Mouse (Mus musculus) midbrain, embryonic 13.5 days (tissue): ENCODE measurements around the gene Klhl25. TPM values are rescaled to one million over a fixed set of nuclear protein-coding genes. Genes with fewer than 3 reads are reported as not detected.

ENCODE experiments used
- ATAC-seq: fragments of 200-750 bp; cut with Nextera tagmentation; 2 replicates; pipeline ENCODE4 v1.8.0; 2017; ENCODE audit warnings: mild to moderate bottlenecking, moderate TSS enrichment, moderate library complexity
- H3K27ac ChIP-seq: fragments of 300-500 bp; sonication (generic); 2 replicates; pipeline ENCODE4 v1.5.1; 2015; ENCODE audit warnings: inconsistent platforms, mild to moderate bottlenecking, moderate library complexity
- H3K27me3 ChIP-seq: fragments of 300-500 bp; sonication (generic); 2 replicates; pipeline ENCODE4 v1.6.1; 2015; ENCODE audit warnings: mild to moderate bottlenecking, inconsistent platforms
- H3K36me3 ChIP-seq: fragments of 300-500 bp; sonication (generic); 2 replicates; pipeline ENCODE4 v1.6.1; 2015; ENCODE audit warnings: mild to moderate bottlenecking, inconsistent platforms
- H3K4me1 ChIP-seq: fragments of 300-500 bp; sonication (generic); replicated peaks from 2 replicates; pipeline ENCODE4 v1.6.1; 2015; ENCODE audit warnings: inconsistent platforms
- H3K4me2 ChIP-seq: fragments of 300-500 bp; sonication (generic); replicated peaks from 2 replicates; pipeline ENCODE4 v1.6.1; 2015; ENCODE audit warnings: moderate library complexity, mild to moderate bottlenecking, inconsistent platforms
- H3K4me3 ChIP-seq: fragments of 300-500 bp; sonication (generic); replicated peaks from 2 replicates; pipeline ENCODE4 v1.5.1; 2015; ENCODE audit warnings: mild to moderate bottlenecking, inconsistent platforms
- H3K9ac ChIP-seq: fragments of 300-500 bp; sonication (generic); replicated peaks from 2 replicates; pipeline ENCODE4 v1.6.1; 2015; ENCODE audit warnings: mild to moderate bottlenecking, inconsistent platforms
- H3K9me3 ChIP-seq: fragments of 300-500 bp; sonication (generic); 2 replicates; pipeline ENCODE4 v1.6.1; 2016; ENCODE audit warnings: mild to moderate bottlenecking, inconsistent platforms
- WGBS: fragments of 180-500 bp; shearing (Covaris S2); methylation state at CpG from one replicate; pipeline ENCODE4 v1.1.7; 2015; 5-methylcytosine and 5-hydroxymethylcytosine counted together
- polyA plus RNA-seq: library from polyadenylated mRNA; unstranded; fragments of >200 nt; fragmentation: Nextera tagmentation; extraction: Ambion mirVana; gene quantifications from 2 replicates; pipeline ENCODE4 v1.2.1, GENCODE M21; 2015

Klhl25 gene
- 22.6 and 25.8 TPM in 2 replicates for polyA plus RNA-seq

DNA sequence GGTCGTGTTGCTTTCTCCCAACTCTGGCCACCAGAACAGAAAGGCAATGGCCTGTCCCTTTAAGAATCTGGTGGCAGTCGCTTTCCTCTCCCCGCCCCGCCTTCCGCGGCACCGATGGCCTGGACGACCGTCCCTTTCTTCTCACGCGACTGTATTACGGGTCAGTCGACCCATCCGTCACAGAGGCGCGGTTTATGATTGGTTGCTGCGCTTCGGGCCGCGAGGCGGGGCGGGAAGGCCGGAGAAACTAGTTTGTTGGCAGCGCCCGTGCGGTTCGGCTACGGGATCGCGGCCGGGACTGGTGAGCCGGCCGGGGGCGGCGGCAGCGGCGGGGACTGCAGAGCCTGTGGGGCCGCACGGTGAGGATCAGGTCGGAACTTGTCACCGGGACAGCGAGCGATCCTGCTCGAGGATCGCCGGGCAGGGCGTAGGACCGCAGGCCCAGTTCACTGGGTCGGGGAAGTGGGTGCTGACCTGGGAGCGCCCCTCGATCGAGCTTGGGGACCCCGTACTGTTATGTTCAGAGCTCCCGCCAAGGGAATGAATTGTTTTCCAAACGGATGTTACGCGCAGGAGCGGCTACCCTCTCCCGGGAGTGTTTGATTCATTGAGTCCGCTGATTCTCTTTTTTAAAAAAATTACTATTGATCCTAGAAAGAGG, at the start of gene Klhl25:
Gene Klhl25, plus strand, starts transcription at position 196 of the 661 bp plus-strand sequence.
- Histone ChIP-seq H3K36me3 (no peaks in the 10 kb centered on the region), H3K4me3 (peak within 1 kb of the TSS; percentile 73), H3K27me3 (no peaks in the 10 kb centered on the region), H3K4me2 (peak within 1 kb of the TSS; percentile 89), H3K27ac (peak within 1 kb of the TSS; percentile 79), H3K9ac (peak within 1 kb of the TSS; percentile 85), H3K9me3 (no peaks in the 10 kb centered on the region), H3K4me1 (peaks cover 44% of the 10 kb centered on the region)
- under 1% methylated on average over 60 of the region's 60 CpGs for WGBS
- ATAC-seq, result peak; percentile 95

DNA sequence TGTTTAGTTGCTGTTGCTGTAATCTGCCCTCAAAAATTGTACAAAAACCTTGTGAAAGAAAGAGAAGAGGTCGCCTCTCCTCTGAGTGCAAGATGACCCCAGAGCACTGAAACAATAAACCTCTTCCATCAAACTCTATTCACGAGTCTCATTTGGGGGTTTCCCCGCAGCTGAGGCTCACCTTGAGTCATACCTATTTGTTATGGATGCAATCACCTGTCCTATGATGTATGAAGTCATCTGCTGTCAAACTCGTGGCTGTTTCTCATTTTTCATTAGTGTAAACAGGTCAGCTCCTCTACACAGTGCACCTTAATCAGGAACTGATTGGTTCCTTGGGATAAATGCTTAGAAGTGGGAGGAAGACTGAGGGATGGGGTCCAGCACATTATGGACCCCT, 47.6 kb upstream of the Klhl25 start:
- Histone ChIP-seq H3K36me3 (no peaks in the 10 kb centered on the region), H3K9ac (no peak overlapping the region), H3K4me2 (no peak overlapping the region), H3K9me3 (no peaks in the 10 kb centered on the region), H3K4me3 (no peak overlapping the region), H3K27ac (no peak overlapping the region), H3K27me3 (no peaks in the 10 kb centered on the region), H3K4me1 (peaks cover 6% of the 10 kb centered on the region)
- ATAC-seq, result no peak
- 87% methylated on average over 4 of the region's 4 CpGs for WGBS

DNA sequence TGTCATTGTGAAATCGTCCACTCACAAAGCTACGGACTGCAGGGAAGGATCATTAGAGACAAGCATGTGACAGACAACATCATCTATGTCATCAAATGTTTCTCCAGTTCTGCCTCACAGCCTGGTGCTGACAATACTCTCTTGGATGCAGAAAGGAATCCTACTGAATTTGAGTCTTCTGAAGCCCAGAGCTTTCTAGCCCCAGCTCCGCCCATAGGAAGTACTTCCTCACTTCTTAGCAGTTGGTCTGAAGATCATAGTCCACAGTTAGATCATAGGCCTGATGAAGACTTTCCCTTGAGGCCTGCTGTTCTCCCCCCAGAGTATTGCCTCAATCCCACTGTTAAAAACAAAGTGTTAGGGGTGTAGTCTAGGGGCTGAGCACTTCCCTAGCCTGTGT, 47.1 kb upstream of the Klhl25 start:
- Histone ChIP-seq H3K4me2 (no peak overlapping the region), H3K27me3 (no peaks in the 10 kb centered on the region), H3K9ac (no peak overlapping the region), H3K9me3 (no peaks in the 10 kb centered on the region), H3K4me3 (no peak overlapping the region), H3K36me3 (no peaks in the 10 kb centered on the region), H3K27ac (no peak overlapping the region), H3K4me1 (peaks cover 9% of the 10 kb centered on the region)
- WGBS, result 94% methylated on average over 3 of the region's 3 CpGs
- ATAC-seq, result no peak

DNA sequence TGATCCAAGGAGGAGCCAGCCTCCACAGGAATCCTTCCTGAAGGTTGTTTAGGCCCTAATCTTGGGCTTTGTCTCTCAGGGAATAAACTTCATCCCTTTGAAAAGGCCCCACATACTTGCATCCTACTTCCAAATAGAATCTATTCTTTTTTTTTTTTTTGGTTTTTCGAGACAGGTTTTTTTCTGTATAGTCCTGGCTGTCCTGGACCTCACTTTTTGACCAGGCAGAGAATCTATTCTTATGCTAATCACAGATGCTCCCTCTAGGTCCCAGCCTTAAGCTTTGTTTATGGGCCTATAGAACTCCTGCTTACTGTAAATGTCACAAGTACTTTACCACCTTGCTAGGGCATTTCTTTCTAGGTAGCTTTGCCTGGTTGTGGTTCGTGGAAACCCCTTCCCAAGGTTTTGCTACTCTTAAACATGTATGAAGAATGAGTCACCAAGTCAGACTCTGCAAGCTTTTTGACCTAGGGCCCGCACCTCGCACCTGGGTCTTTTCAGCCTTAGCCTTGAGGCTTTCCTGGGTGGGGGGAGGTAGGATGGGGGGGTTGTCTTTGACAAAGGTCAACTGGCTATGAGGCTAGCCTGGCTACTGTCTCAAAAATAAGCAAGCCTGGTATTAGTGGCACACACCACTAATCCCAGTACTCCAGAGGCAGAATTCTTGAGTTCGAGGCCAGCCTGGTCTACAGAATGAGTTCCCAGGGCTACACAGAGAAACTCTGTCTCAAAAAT, 46.3 kb upstream of the Klhl25 start:
- Histone ChIP-seq H3K27ac (no peak overlapping the region), H3K9ac (no peak overlapping the region), H3K36me3 (no peaks in the 10 kb centered on the region), H3K9me3 (no peaks in the 10 kb centered on the region), H3K4me1 (peaks cover 8% of the 10 kb centered on the region; the same call in 1 of the 2 replicates), H3K4me3 (no peak overlapping the region), H3K4me2 (no peak overlapping the region), H3K27me3 (no peaks in the 10 kb centered on the region)
- 86% methylated on average over 5 of the region's 5 CpGs for WGBS
- no peak for ATAC-seq

DNA sequence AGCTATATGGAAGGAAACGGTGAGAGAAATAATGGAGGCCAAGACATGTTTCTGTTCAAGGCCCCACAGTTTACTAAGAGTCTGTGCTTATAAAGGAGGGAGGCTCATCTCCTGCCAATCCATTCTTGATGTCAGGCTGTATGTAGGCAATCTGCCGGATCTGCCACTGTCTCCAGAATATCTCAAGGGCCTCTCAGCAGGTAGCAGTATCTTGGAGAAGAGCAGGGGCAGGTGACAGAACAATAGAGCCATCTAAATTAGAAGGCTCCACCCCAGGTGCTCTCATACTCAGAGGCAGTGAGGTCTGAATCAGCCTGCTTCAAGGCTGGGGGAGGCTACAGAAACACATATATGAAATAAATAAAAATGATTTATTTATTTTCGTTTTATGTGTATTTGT, 45.2 kb upstream of the Klhl25 start:
- Histone ChIP-seq H3K4me3 (no peak overlapping the region), H3K4me2 (no peak overlapping the region), H3K9me3 (no peaks in the 10 kb centered on the region), H3K27me3 (no peaks in the 10 kb centered on the region), H3K4me1 (peaks cover 8% of the 10 kb centered on the region; the same call in 1 of the 2 replicates), H3K9ac (no peak overlapping the region), H3K36me3 (no peaks in the 10 kb centered on the region), H3K27ac (no peak overlapping the region)
- WGBS, result 75% methylated on average over 3 of the region's 3 CpGs
- ATAC-seq, result no peak

DNA sequence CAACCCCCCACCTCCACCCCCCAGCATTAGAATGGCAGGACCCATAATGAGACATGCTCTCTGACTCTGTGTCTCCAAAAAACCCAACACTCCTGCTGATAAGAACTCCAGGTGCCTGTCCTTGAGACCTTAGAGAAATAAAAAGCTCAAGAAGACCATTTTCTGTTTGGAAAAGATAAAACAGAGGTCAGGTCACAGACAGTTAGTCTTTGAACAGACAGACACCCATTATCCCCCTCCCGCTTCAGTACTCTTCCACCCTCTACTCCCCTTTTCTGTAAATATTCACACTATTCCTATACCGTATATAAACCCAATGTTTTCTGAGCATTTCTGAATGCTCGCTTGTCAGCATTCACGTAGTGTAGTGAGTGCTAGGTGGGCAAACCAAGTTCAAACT, 41.9 kb upstream of the Klhl25 start:
- Histone ChIP-seq H3K4me3 (no peak overlapping the region), H3K36me3 (no peaks in the 10 kb centered on the region), H3K4me2 (no peak overlapping the region), H3K4me1 (peaks cover 8% of the 10 kb centered on the region; the same call in 1 of the 2 replicates), H3K9me3 (no peaks in the 10 kb centered on the region), H3K9ac (no peak overlapping the region), H3K27ac (no peak overlapping the region), H3K27me3 (no peaks in the 10 kb centered on the region)
- no peak for ATAC-seq
- WGBS, result 88% methylated on average over 4 of the region's 4 CpGs

DNA sequence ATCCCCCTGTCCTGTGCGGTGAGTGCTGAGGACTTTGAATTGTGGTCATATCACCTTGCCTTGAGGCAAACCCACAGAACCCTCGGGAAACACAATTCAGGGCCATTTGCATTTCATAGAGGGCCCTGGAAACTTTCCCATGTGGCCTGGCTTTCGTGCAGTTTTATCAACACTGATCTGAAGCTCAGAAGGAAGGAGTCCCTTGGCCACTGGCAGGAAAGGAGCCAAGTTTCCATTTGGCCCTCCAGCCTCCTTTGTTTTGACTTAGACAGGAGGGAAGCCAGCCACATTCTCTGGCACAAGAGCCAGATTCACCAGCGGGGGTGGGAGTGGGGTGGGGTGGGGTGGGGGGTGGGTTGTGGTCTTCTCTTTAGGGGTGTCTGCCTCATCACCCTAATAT, 41.4 kb upstream of the Klhl25 start:
- no peak for ATAC-seq
- WGBS, result 58% methylated on average over 4 of the region's 4 CpGs
- Histone ChIP-seq H3K4me2 (no peak overlapping the region), H3K9me3 (no peaks in the 10 kb centered on the region), H3K4me1 (peaks cover 8% of the 10 kb centered on the region; the same call in 1 of the 2 replicates), H3K36me3 (no peaks in the 10 kb centered on the region), H3K4me3 (no peak overlapping the region), H3K9ac (no peak overlapping the region), H3K27me3 (no peaks in the 10 kb centered on the region), H3K27ac (no peak overlapping the region)

DNA sequence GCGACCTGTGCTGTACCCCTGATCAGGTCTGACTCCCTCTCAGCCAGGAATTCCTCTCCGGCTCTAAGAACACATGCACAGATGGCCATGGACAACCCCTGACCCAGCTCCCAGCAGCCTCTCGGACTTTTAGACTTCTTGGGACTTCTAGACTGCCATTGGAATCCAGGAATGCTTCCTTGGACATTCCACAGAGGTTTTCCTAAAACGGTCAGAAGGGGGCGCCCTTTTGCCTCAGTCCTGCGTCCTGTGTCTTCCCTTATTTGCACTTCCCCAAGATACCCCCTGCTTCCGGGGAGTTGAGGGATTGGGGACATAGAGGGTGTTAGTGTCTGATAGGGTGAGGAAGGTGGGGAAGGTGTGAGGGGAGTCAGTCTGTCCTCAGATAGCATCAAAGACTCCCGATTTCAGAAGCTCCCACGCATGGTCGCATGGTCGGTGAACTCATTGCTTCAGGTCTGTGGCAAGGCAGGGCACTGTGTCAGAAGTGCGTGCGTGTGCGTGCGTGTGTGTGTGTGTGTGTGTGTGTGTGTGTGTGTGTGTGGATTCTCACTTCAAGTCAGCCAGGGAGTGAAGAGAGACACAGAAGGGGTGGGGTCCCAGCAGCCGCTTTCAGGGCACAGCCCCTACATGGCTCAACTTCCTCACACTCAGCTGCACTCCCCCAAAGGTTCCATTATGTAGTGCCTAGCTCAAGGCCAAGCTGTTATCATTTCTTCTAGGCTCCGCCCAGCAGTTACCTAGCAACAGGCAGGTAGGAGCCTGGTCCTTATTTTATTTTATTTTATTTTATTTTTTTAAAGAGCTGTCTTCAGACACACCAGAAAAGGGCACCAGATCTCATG, 40.4 kb upstream of the Klhl25 start:
- H3K9ac ChIP-seq, result no peak overlapping the region
- no peak for ATAC-seq
- peaks cover 8% of the 10 kb centered on the region; the same call in 1 of the 2 replicates for H3K4me1 ChIP-seq
- H3K27ac ChIP-seq, result no peak overlapping the region
- no peaks in the 10 kb centered on the region for H3K9me3 ChIP-seq
- H3K4me2 ChIP-seq, result no peak overlapping the region
- H3K36me3 ChIP-seq, result no peaks in the 10 kb centered on the region
- no peaks in the 10 kb centered on the region for H3K27me3 ChIP-seq
- H3K4me3 ChIP-seq, result no peak overlapping the region
- WGBS, result 78% methylated on average over 17 of the region's 17 CpGs

DNA sequence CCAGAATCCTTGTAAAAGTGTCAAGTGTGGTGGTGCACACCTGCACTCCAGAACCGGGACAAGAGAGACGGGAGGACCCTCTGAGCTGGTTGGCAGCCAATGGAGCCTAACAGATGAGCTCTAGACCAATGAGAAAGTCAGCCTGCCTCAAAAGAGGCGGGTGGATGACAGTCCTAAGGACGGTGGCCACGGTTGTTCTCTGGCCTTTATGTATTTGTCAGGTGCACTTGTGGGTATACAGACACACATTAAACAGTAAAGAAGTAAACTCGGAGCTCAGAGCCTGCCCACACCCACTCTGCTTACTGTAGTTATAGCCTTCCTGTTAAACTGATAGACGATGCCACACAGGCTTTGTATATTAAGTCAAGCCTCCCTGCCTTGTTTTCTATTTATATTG, 27.4 kb upstream of the Klhl25 start:
- WGBS, result 92% methylated on average over 7 of the region's 7 CpGs
- Histone ChIP-seq H3K9ac (no peak overlapping the region), H3K9me3 (no peaks in the 10 kb centered on the region), H3K4me2 (no peak overlapping the region), H3K4me1 (no peaks in the 10 kb centered on the region), H3K4me3 (no peak overlapping the region), H3K36me3 (no peaks in the 10 kb centered on the region), H3K27me3 (no peaks in the 10 kb centered on the region), H3K27ac (no peak overlapping the region)
- no peak for ATAC-seq

DNA sequence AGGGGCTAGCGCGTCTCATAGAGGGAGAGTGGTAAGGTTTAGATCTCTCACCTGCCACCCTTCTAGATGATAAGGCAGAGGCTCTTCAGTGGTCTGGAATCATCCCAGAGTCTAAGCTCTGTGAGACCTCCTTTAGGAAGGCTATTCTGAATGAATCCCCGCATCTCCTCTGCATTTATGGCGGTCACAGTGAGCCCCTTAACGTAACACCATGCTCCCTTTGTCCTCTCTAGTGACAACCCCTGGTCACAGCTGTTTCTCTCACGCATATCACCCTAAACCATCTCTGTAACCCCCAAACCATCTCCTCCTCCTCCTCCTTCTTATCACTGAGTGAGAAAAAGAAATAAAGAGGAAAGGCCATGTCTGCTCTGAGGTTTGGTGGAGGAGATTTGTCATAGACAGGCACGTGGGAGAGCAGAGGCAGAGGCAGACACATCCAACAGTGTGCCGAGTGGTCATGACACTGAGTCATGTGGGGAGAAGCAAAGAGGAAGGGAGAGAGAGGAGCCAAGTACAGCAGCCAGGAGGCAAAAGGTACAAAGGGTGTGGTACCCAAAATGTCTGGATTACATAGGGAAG, 25.9 kb upstream of the Klhl25 start:
- no peaks in the 10 kb centered on the region for H3K4me1 ChIP-seq
- H3K4me3 ChIP-seq, result no peak overlapping the region
- no peaks in the 10 kb centered on the region for H3K36me3 ChIP-seq
- 89% methylated on average over 8 of the region's 8 CpGs for WGBS
- H3K27me3 ChIP-seq, result no peaks in the 10 kb centered on the region
- H3K9ac ChIP-seq, result no peak overlapping the region
- H3K27ac ChIP-seq, result no peak overlapping the region
- no peaks in the 10 kb centered on the region for H3K9me3 ChIP-seq
- no peak overlapping the region for H3K4me2 ChIP-seq
- no peak for ATAC-seq

DNA sequence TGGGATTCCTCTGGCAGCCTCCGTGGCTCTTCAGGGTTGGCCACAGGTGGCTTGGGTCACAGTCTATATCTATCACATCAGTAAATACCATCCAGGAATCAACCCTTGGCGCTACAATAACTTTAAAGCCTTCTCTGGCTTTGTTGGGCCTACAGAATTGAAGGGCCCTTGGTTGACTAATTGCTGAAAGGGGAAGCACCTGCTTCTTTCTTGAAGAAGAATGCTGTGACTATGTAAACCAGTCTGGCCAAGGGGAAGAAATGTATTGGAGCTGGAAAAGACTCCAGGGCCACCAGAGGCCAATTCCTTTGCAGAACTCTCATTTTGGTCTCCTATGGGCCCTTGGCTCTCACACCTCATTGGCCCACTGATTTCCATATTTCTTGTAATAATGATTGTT, 25.0 kb upstream of the Klhl25 start:
- 93% methylated on average over 2 of the region's 2 CpGs for WGBS
- H3K36me3 ChIP-seq, result no peaks in the 10 kb centered on the region
- no peak overlapping the region for H3K4me3 ChIP-seq
- no peaks in the 10 kb centered on the region for H3K4me1 ChIP-seq
- H3K4me2 ChIP-seq, result no peak overlapping the region
- no peaks in the 10 kb centered on the region for H3K9me3 ChIP-seq
- H3K9ac ChIP-seq, result no peak overlapping the region
- ATAC-seq, result no peak
- H3K27me3 ChIP-seq, result no peaks in the 10 kb centered on the region
- no peak overlapping the region for H3K27ac ChIP-seq
